Mouse (Mus musculus) stomach, embryonic 15.5 days (tissue): ENCODE results near the gene Ankrd13c. TPM values are rescaled to one million over a fixed set of nuclear protein-coding genes. Genes with fewer than 3 reads are reported as not detected.

Source experiments
- ATAC-seq: fragments of 200-750 bp; cut with Nextera tagmentation; 2 replicates; pipeline ENCODE4 v1.8.0; 2017; ENCODE audit warnings: low read depth, moderate number of reproducible peaks, moderate TSS enrichment; ENCODE audit not compliant: insufficient read depth, low FRiP score
- H3K27ac ChIP-seq: fragments of 300-500 bp; sonication (generic); 2 replicates; pipeline ENCODE4 v1.5.1; 2015; ENCODE audit warnings: mild to moderate bottlenecking, inconsistent platforms
- H3K27me3 ChIP-seq: fragments of 300-500 bp; sonication (generic); replicated peaks from 2 replicates; pipeline ENCODE4 v1.6.1; 2015; ENCODE audit warnings: inconsistent platforms
- H3K36me3 ChIP-seq: fragments of 300-500 bp; sonication (generic); 2 replicates; pipeline ENCODE4 v1.6.1; 2015; ENCODE audit warnings: inconsistent platforms
- H3K4me1 ChIP-seq: fragments of 300-500 bp; sonication (generic); 2 replicates; pipeline ENCODE4 v1.6.1; 2015; ENCODE audit warnings: inconsistent platforms
- H3K4me2 ChIP-seq: fragments of 300-500 bp; sonication (generic); 2 replicates; pipeline ENCODE4 v1.6.1; 2015; ENCODE audit warnings: mild to moderate bottlenecking, inconsistent platforms
- H3K4me3 ChIP-seq: fragments of 300-500 bp; sonication (generic); replicated peaks from 2 replicates; pipeline ENCODE4 v1.5.1; 2015; ENCODE audit warnings: inconsistent platforms
- H3K9ac ChIP-seq: fragments of 300-500 bp; sonication (generic); 2 replicates; pipeline ENCODE4 v1.6.1; 2015; ENCODE audit warnings: inconsistent platforms
- H3K9me3 ChIP-seq: fragments of 300-500 bp; sonication (generic); 2 replicates; pipeline ENCODE4 v1.6.1; 2016; ENCODE audit warnings: inconsistent platforms
- WGBS: fragments of 180-500 bp; shearing (Covaris S2); methylation state at CpG from one replicate; pipeline ENCODE4 v1.1.7; 2015; 5-methylcytosine and 5-hydroxymethylcytosine counted together
- polyA plus RNA-seq: library from polyadenylated mRNA; unstranded; fragments of >200 nt; fragmentation: Nextera tagmentation; extraction: Ambion mirVana; gene quantifications from 2 replicates; pipeline ENCODE4 v1.2.1, GENCODE M21; 2015

Gene Ankrd13c
- polyA plus RNA-seq, result 19.0 and 22.1 TPM in 2 replicates

- under 1% methylated on average over 45 of the region's 45 CpGs for WGBS
- peak; percentile 96 for ATAC-seq
- H3K4me1 ChIP-seq, result 0 out of 2 replicates have a peak, but pooled peaks cover 3% of the 10 kb centered on the region
- no peaks in the 10 kb centered on the region for H3K36me3 ChIP-seq
- H3K9ac ChIP-seq, result peak within 1 kb of the TSS; percentile 98
- peak within 1 kb of the TSS; percentile 97 for H3K4me3 ChIP-seq
- H3K9me3 ChIP-seq, result no peaks in the 10 kb centered on the region
- H3K4me2 ChIP-seq, result peak within 1 kb of the TSS; percentile 79
- H3K27me3 ChIP-seq, result no peaks in the 10 kb centered on the region
- peak within 1 kb of the TSS; percentile 98 for H3K27ac ChIP-seq
These were observed at the start of gene Ankrd13c for GRCm38 (mm10) chr3:157946843-157947358. Gene Ankrd13c, plus strand, starts transcription at chr3:157947239.

GRCm38 (mm10) chr3:157897645-157898044 is 49.4 kb upstream of the Ankrd13c start:
- Histone ChIP-seq H3K9ac (no peak overlapping the region), H3K4me2 (no peak overlapping the region), H3K9me3 (no peaks in the 10 kb centered on the region), H3K4me3 (no peak overlapping the region), H3K27me3 (no peaks in the 10 kb centered on the region), H3K4me1 (no peaks in the 10 kb centered on the region), H3K36me3 (no peaks in the 10 kb centered on the region), H3K27ac (no peak overlapping the region)
- ATAC-seq, result no peak
- WGBS, result 86% methylated on average over 3 of the region's 3 CpGs

GRCm38 (mm10) chr3:157899986-157900385 is 47.1 kb upstream of the Ankrd13c start:
- 94% methylated on average over 1 of the region's 1 CpGs for WGBS
- Histone ChIP-seq H3K4me2 (no peak overlapping the region), H3K4me1 (no peaks in the 10 kb centered on the region), H3K36me3 (no peaks in the 10 kb centered on the region), H3K27me3 (no peaks in the 10 kb centered on the region), H3K4me3 (no peak overlapping the region), H3K9ac (no peak overlapping the region), H3K27ac (no peak overlapping the region), H3K9me3 (no peaks in the 10 kb centered on the region)
- no peak for ATAC-seq

- Histone ChIP-seq H3K9me3 (no peaks in the 10 kb centered on the region), H3K36me3 (no peaks in the 10 kb centered on the region), H3K27me3 (no peaks in the 10 kb centered on the region), H3K4me1 (no peaks in the 10 kb centered on the region), H3K27ac (no peak overlapping the region), H3K9ac (no peak overlapping the region), H3K4me3 (no peak overlapping the region), H3K4me2 (no peak overlapping the region)
- WGBS, result 71% methylated on average over 5 of the region's 5 CpGs
- no peak for ATAC-seq
These were observed 45.3 kb upstream of the Ankrd13c start for GRCm38 (mm10) chr3:157901721-157902120.

GRCm38 (mm10) chr3:157908166-157908565 is 38.9 kb upstream of the Ankrd13c start:
- 73% methylated on average over 3 of the region's 3 CpGs for WGBS
- H3K4me2 ChIP-seq, result no peak overlapping the region
- H3K4me1 ChIP-seq, result no peaks in the 10 kb centered on the region
- no peak overlapping the region for H3K4me3 ChIP-seq
- H3K36me3 ChIP-seq, result no peaks in the 10 kb centered on the region
- no peak overlapping the region for H3K9ac ChIP-seq
- H3K9me3 ChIP-seq, result no peaks in the 10 kb centered on the region
- no peak for ATAC-seq
- H3K27me3 ChIP-seq, result no peaks in the 10 kb centered on the region
- H3K27ac ChIP-seq, result no peak overlapping the region

- no peak overlapping the region for H3K4me3 ChIP-seq
- H3K27ac ChIP-seq, result no peak overlapping the region
- WGBS, result 79% methylated on average over 3 of the region's 3 CpGs
- no peak for ATAC-seq
- H3K4me2 ChIP-seq, result no peak overlapping the region
- no peaks in the 10 kb centered on the region for H3K36me3 ChIP-seq
- no peak overlapping the region for H3K9ac ChIP-seq
- no peaks in the 10 kb centered on the region for H3K27me3 ChIP-seq
- no peaks in the 10 kb centered on the region for H3K9me3 ChIP-seq
- H3K4me1 ChIP-seq, result no peaks in the 10 kb centered on the region
These were observed 36.8 kb upstream of the Ankrd13c start for GRCm38 (mm10) chr3:157910262-157910661.

- Histone ChIP-seq H3K27me3 (no peaks in the 10 kb centered on the region), H3K4me1 (no peaks in the 10 kb centered on the region), H3K4me3 (no peak overlapping the region), H3K9me3 (no peaks in the 10 kb centered on the region), H3K9ac (no peak overlapping the region), H3K27ac (no peak overlapping the region), H3K36me3 (no peaks in the 10 kb centered on the region), H3K4me2 (no peak overlapping the region)
- WGBS, result 76% methylated on average over 2 of the region's 2 CpGs
- no peak for ATAC-seq
These were observed 34.9 kb upstream of the Ankrd13c start for GRCm38 (mm10) chr3:157912155-157912554.

GRCm38 (mm10) chr3:157916336-157916735 is 30.7 kb upstream of the Ankrd13c start:
- H3K4me2 ChIP-seq, result no peak overlapping the region
- no peak overlapping the region for H3K27ac ChIP-seq
- H3K4me1 ChIP-seq, result no peaks in the 10 kb centered on the region
- H3K4me3 ChIP-seq, result no peak overlapping the region
- H3K36me3 ChIP-seq, result no peaks in the 10 kb centered on the region
- ATAC-seq, result no peak
- H3K9ac ChIP-seq, result no peak overlapping the region
- WGBS, result 90% methylated on average over 4 of the region's 4 CpGs
- no peaks in the 10 kb centered on the region for H3K27me3 ChIP-seq
- no peaks in the 10 kb centered on the region for H3K9me3 ChIP-seq

- Histone ChIP-seq H3K9me3 (no peaks in the 10 kb centered on the region), H3K27me3 (no peaks in the 10 kb centered on the region), H3K4me3 (no peak overlapping the region), H3K36me3 (no peaks in the 10 kb centered on the region), H3K9ac (no peak overlapping the region), H3K27ac (no peak overlapping the region), H3K4me1 (no peaks in the 10 kb centered on the region; the same call in 1 of the 2 replicates), H3K4me2 (no peak overlapping the region)
- 85% methylated on average over 2 of the region's 2 CpGs for WGBS
- no peak for ATAC-seq
These were observed 25.7 kb upstream of the Ankrd13c start for GRCm38 (mm10) chr3:157921376-157921775.

GRCm38 (mm10) chr3:157923268-157923835 is 23.7 kb upstream of the Ankrd13c start:
- Histone ChIP-seq H3K36me3 (no peaks in the 10 kb centered on the region), H3K9me3 (no peaks in the 10 kb centered on the region), H3K4me2 (no peak overlapping the region), H3K4me3 (no peak overlapping the region), H3K9ac (no peak overlapping the region), H3K4me1 (no peaks in the 10 kb centered on the region; the same call in 1 of the 2 replicates), H3K27me3 (no peaks in the 10 kb centered on the region), H3K27ac (no peak overlapping the region)
- no peak for ATAC-seq
- 86% methylated on average over 3 of the region's 3 CpGs for WGBS

- no peak within 1 kb of the TSS for H3K27ac ChIP-seq
These were observed 22.2 kb upstream of the Ankrd13c start, which contains the start of gene Cth for GRCm38 (mm10) chr3:157924692-157925328. Gene Cth, minus strand, starts transcription at chr3:157925077.

More at GRCm38 (mm10) chr3:157924692-157925328, 22.2 kb upstream of the Ankrd13c start, which contains the start of gene Cth:
- Histone ChIP-seq H3K4me2 (peak within 1 kb of the TSS; percentile 97), H3K27me3 (no peaks in the 10 kb centered on the region), H3K9me3 (no peaks in the 10 kb centered on the region), H3K4me1 (no peaks in the 10 kb centered on the region; the same call in 1 of the 2 replicates), H3K36me3 (no peaks in the 10 kb centered on the region), H3K9ac (0 out of 2 replicates have a peak within 1 kb of the TSS, but pooled peaks have one; percentile 24), H3K4me3 (peak within 1 kb of the TSS; percentile 62)
- peak; percentile 99 for ATAC-seq
- under 1% methylated on average over 30 of the region's 30 CpGs for WGBS
